Mouse (Mus musculus): Measurements from ENCODE around the gene Psmb9.
"Not testable (repeated sequence)": the region's sequence is repeated elsewhere in the genome, so short reads cannot be mapped to it uniquely, and the experiment has no call there.

Gene Psmb9

GRCm38 (mm10) chr17:34186885-34187260 lies 691 bp downstream of the Psmb9 start:
- no peak for DNase-seq (ENCODE audit: low spot score in 2 of 2)

- no peak for DNase-seq (ENCODE audit: low spot score in 2 of 2)
Measured at GRCm38 (mm10) chr17:34185526-34185925, 2.0 kb downstream of the Psmb9 start.

- DNase-seq (ENCODE audit: low spot score in 2 of 2): no peak
Measured at GRCm38 (mm10) chr17:34183564-34184219, 3.9 kb downstream of the Psmb9 start.

GRCm38 (mm10) chr17:34179913-34180859 lies 7.4 kb downstream of the Psmb9 start:
- no peak for DNase-seq (ENCODE audit: low spot score in 2 of 2)

- DNase-seq (ENCODE audit: low spot score in 2 of 2): no peak
Measured at GRCm38 (mm10) chr17:34179019-34179418, 8.5 kb downstream of the Psmb9 start.

- DNase-seq (ENCODE audit: low spot score in 2 of 2): no peak
Measured at GRCm38 (mm10) chr17:34177179-34177578, 10.4 kb downstream of the Psmb9 start.

- DNase-seq (ENCODE audit: low spot score in 2 of 2): no peak
Measured at GRCm38 (mm10) chr17:34174075-34174474, 13.5 kb downstream of the Psmb9 start.

- no peak for DNase-seq (ENCODE audit: low spot score in 2 of 2)
Measured at GRCm38 (mm10) chr17:34172528-34172927, 15.0 kb downstream of the Psmb9 start.

- peak; percentile 52 to 85 for DNase-seq (ENCODE audit: low spot score in 2 of 2)
Measured at GRCm38 (mm10) chr17:34170877-34171498, 16.6 kb downstream of the Psmb9 start.

GRCm38 (mm10) chr17:34170487-34170876 lies 17.1 kb downstream of the Psmb9 start:
- DNase-seq (ENCODE audit: low spot score in 2 of 2): no peak

- DNase-seq (ENCODE audit: low spot score in 2 of 2): no peak
Measured at GRCm38 (mm10) chr17:34169279-34169678, 18.3 kb downstream of the Psmb9 start.

GRCm38 (mm10) chr17:34165033-34165730 lies 22.4 kb downstream of the Psmb9 start:
- no peak for DNase-seq (ENCODE audit: low spot score in 2 of 2)

GRCm38 (mm10) chr17:34164202-34164895 lies 23.2 kb downstream of the Psmb9 start:
- DNase-seq (ENCODE audit: low spot score in 2 of 2): no peak

GRCm38 (mm10) chr17:34155534-34155933 lies 32.0 kb downstream of the Psmb9 start:
- no peak for DNase-seq (ENCODE audit: low spot score in 2 of 2)

- no peak for DNase-seq (ENCODE audit: low spot score in 2 of 2)
Measured at GRCm38 (mm10) chr17:34152923-34153322, 34.6 kb downstream of the Psmb9 start, which contains the start of gene H2-DMb1. H2-DMb1 (plus strand) TSS chr17:34153072.

- no peak for DNase-seq (ENCODE audit: low spot score in 2 of 2)
Measured at GRCm38 (mm10) chr17:34144960-34145371, 42.6 kb downstream of the Psmb9 start.

GRCm38 (mm10) chr17:34144221-34144620 lies 43.3 kb downstream of the Psmb9 start:
- DNase-seq (ENCODE audit: low spot score in 2 of 2): not testable (repeated sequence)

GRCm38 (mm10) chr17:34143461-34143860 lies 44.1 kb downstream of the Psmb9 start:
- no peak for DNase-seq (ENCODE audit: low spot score in 2 of 2)

- no peak for DNase-seq (ENCODE audit: low spot score in 2 of 2)
Measured at GRCm38 (mm10) chr17:34143033-34143432, 44.5 kb downstream of the Psmb9 start, which contains the start of gene H2-DMb2. H2-DMb2 (plus strand) TSS chr17:34143307.

- DNase-seq (ENCODE audit: low spot score in 2 of 2): no peak
Measured at GRCm38 (mm10) chr17:34142456-34143010, 45.0 kb downstream of the Psmb9 start.

- DNase-seq (ENCODE audit: low spot score in 2 of 2): no peak
Measured at GRCm38 (mm10) chr17:34141448-34141847, 46.1 kb downstream of the Psmb9 start.
